Mouse (Mus musculus) erythroid progenitor cell, adult 5-6 weeks (primary cell): ENCODE results near the gene Slc38a3. TPM values are rescaled to one million over a fixed set of nuclear protein-coding genes. Genes with fewer than 3 reads are reported as not detected.
A peak's percentile ranks its signal among the peaks of the same experiment; 100 is the strongest.

Experiments
- ATAC-seq: replicated peaks from 2 replicates; pipeline ENCODE4 v1.8.0; 2016; ENCODE audit warnings: moderate number of reproducible peaks, mild to moderate bottlenecking, moderate TSS enrichment, inconsistent platforms; ENCODE audit not compliant: poor library complexity, low FRiP score, severe bottlenecking
- total RNA-seq, 2 experiments: library from RNA; stranded (forward) in 1 of 2; stranded (reverse) in 1 of 2; fragments of 150-400 nt in 1 of 2; fragments of 186-747, 209-891 nt in 1 of 2; gene quantifications; 2 replicates each; pipeline versions ENCODE4 v1.2.3 to v1.2.4; 2015 to 2017; ENCODE audit warnings: low replicate concordance in 2 of 2

Slc38a3 gene
- total RNA-seq, 2 experiments from 2014 or later = not detected

DNA sequence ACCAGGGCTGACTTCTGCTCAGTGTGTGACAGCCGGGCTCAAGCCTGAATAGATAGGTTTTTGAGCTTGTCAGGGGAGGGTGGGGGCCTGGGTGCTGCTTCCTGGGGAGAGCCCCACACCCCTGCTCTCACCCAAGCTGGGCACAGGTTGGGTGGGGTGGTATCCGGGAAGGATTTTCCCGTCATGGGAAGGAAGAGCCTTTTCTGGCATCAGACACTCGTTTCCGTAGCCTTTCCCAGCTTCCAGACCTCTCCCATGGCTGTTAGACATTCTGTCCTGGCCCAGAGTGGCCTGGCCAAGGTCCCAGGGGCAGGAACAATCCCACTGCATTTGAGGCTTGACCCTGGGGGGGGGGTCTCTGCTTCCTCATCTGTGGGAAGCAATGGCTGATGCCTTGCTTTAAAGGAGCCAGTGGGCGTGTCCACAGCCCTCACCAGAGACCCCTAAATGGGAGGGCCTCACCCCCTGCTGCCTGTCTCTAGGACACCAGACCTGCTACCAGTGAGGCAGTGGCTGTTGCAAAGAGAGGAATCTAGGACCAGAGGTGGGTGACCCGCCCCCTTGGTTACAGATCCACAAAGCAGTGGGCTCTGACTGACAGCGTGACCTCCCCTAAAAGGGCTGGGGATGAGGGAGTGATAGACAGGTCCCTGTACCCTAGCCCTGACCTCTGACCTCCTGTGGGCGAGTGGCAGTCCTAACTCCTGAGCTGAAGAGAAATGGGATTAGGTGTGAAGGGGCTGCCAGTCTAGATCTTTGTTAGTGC, 27.7 kb upstream of the Slc38a3 start:
- ATAC-seq = no peak

GRCm38 (mm10) chr9:107696106-107696479, 26.8 kb upstream of the Slc38a3 start:
- ATAC-seq = no peak

DNA sequence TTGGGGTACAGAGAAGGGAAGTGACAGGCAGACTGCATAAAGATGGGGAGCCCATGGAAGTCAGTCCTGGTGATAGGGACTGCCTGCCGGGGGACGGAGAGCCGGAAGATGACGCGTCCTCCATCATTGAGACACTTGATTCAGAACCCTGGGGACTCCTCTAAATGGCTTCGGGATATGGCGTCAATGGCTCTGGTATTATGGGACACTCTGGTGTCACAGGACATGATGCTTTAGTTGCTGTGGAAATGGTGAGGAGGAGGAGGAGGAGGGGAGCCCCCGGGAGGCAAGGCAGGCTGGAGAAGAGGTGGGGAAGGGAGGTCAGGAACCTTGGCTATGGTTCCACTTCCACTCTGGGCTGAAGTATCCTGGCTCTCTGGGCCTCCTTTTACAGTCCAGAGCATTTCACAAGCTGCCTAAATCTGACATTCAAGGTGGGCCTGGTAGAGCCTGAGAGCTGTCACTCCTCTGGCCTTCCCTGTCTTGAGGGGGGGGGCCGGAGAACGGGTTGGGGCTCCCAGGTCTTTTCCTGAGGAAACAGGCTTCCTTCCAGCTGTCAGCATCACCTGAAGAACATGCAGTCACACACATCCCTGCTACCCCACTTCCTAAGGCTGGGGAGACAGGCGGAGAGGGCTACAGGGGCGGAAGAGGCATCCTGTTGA, 26.2 kb upstream of the Slc38a3 start:
- no peak for ATAC-seq

DNA sequence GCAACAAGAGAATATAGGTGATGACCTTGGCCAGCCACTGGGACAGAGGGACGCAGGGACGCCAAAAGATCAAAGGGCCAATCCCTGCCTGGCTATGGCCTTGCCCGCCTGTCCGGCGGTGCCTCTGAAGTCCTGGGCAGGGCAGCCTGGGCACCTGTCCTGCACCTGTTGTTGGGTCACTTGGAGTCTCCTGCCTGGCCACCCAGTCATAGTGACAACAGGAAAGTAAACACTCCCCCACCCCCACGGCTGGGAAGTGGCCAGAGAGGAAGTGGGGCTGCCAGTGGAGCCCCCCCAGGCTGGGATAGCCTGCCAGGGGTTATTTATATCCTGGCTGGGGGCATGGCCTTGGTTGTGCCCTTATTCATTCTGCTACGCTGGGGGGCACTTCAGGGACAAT, 25.3 kb upstream of the Slc38a3 start:
- ATAC-seq = no peak

DNA sequence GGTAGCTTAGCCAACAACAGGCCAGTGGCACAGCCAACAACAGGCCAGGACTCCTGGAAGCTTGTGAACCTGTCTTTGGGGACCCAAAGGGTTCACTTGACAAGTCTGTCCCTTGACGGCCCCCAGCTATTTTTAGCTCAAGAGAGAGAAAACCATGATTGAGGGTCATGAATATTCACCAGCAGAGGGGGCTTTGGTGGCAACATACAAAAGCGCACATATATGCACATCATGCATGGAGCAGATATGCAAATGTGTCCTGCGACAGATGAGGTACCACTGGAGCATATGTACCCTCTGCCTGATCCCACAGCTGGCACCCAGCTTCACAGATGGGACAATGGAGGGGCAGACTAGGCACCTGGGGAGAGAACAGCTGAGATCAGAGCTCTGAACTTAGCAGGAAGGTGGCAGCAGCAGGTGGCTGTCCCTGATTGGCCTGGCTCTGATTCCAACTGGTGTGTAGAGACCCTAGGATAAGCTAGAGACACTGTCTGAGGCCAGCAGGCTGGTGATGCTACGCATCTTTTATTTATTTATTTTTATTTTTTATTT, 24.2 kb upstream of the Slc38a3 start:
- no peak for ATAC-seq

GRCm38 (mm10) chr9:107692785-107693184, 23.5 kb upstream of the Slc38a3 start:
- no peak for ATAC-seq

- no peak for ATAC-seq
Measured at GRCm38 (mm10) chr9:107690391-107690790, 21.1 kb upstream of the Slc38a3 start.

GRCm38 (mm10) chr9:107688939-107689338, 19.6 kb upstream of the Slc38a3 start:
- no peak for ATAC-seq

DNA sequence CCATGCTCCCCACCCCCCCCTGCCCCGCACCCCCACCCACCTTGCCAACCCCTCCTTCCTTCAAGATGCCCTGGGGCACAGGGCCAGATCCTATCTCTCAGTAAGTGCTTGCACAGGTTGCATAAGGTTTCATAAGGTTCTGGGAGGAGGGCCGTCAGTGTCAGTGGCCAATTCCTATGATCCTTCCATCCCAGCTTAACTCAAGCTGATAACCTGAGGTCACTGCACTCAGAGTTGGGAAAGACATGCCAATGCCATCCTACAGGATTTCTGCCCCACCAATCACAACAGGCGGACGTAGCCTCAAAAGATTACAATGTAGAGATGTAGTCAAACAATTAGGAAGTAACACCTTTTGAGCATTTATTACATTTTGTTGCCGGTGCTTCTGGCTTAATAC, 19.1 kb upstream of the Slc38a3 start:
- ATAC-seq = no peak

DNA sequence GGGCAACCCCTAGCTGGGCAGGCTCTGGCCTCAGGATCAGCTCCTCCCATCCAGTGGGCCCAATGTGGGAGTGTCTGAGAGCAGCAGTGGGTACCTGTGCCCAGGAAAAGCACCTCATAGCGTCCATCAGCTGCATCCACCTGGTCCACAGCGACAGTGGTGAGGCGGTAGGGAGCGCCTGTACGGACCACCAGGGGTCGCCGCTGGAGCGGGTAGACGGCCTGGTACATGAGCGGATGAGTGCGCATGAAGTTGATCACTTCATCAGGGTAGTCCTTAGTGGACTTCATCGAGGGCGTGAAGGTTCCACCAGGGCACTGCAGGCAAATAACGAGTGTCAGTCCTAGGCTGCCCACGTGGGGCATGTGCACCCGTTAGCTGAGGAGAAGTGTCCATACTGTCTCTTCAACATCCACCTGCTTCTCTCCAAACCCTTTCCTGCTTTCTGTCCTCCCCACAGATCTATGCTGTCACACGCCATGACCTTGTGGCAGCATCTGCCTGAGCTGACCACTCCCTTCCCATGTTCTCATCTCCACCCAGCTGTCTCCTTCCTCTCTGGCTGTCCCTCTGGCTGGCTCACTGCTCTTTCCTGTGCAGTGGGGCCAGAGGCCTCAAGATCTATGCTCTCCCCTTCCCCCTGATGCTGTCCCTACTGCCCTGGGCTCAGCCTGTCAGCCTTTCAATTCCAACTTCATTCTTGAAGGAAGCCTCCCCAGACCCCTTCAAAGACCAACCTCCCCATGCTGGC, 16.1 kb upstream of the Slc38a3 start:
- no peak for ATAC-seq

DNA sequence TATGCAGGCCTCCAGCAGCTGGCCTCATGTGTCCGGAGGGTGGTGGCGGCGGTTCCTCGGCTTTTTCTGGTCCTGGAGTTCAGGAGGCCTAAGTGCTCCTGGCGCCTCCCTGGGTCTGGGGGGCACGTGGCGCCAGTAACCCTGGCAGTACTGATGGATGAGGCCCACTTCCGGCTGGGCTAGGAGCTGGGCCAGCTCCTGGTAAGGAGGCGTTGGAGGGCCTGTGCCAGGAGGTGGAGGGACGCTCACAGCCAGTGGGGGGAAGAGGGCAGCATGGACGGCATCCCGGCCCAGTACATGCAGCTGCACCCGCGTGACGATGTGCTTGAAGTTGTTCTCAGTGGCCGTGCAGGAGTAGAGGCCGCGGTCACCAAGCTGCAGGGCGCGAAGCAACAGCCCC, 13.1 kb upstream of the Slc38a3 start:
- no peak for ATAC-seq

GRCm38 (mm10) chr9:107679501-107679900, 10.2 kb upstream of the Slc38a3 start, which contains the start of gene Gnat1:
Gene Gnat1 (minus strand): TSS chr9:107679712.
- no peak for ATAC-seq

- ATAC-seq = no peak
Measured at GRCm38 (mm10) chr9:107678861-107679260, 9.5 kb upstream of the Slc38a3 start.

DNA sequence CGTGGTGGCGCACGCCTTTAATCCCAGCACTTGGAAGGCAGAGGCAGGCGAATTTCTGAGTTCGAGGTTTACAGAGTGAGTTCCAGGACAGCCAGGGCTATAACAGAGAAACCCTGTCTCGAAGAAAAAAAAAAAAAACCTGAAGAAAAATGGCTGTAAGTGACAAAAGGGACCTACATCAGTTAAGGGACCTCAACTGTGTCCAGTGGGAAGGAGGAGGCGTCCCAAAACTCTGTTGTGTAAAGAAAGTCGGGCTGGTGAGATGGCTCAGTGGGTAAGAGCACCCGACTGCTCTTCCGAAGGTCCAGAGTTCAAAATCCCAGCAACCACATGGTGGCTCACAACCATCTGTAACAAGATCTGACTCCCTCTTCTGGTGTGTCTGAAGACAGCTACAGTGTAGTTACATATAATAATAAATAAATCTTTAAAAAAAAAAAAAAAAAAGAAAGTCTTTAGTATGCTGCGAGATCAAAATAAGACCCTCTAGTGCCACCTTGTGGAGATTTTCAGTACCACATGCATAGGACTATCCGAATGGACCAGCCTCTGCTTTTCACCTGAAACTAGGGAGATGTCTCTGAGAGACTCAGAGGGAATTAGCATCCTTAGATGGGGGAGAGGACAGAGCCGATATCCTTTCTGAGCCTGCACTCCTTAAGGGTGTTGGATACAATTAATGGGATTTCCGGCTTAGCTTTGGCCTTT, 8.6 kb upstream of the Slc38a3 start:
- peak; percentile 65; the same call in 1 of the 2 replicates for ATAC-seq

- ATAC-seq = peak; percentile 64
Measured at GRCm38 (mm10) chr9:107677091-107677784, 7.9 kb upstream of the Slc38a3 start.

- no peak for ATAC-seq
Measured at GRCm38 (mm10) chr9:107676302-107676701, 7.0 kb upstream of the Slc38a3 start.

DNA sequence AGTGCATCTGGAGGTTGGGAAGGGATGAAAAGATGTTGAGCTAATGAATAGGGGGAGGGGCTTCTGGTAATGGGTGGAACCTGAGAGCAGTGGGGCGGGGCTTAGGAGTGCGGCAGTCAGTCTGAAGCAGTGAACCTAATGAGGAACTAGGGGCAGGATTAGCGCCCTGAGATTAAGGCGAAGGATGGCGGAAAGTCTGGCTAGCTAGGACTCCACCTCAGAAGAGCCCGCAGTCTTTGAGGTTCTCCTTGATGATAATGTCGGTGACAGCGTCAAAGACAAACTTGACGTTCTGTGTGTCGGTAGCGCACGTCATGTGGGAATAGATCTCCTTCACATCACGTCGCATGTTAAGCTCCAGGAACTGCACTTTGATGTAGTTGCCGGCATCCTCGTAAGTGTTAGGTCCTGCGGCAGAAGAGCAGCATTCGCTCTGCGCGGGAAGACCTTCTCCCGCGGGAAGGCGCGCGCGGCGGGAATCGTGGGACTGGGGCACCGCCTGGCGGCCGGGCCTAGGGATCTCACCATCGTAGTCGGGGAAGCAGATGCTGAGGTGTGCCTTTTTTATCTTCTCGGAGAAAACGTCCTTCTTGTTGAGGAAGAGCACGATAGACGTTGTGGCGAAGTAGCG, 6.5 kb upstream of the Slc38a3 start:
- ATAC-seq = 0 out of 2 replicates have a peak, but pooled peaks have one; percentile 16

- no peak for ATAC-seq
Measured at GRCm38 (mm10) chr9:107674609-107675429, 5.5 kb upstream of the Slc38a3 start.
